Mouse (Mus musculus): ENCODE results near the gene Cnga4. TPM values are rescaled to one million over a fixed set of nuclear protein-coding genes. Genes with fewer than 3 reads are reported as not detected.

Cnga4 gene
- polyA plus RNA-seq, 1 experiment from 2014 or later, result 0.08 TPM

Other genes starting within 250 kb of the Cnga4 start
- gene Olfr684, start 240.9 kb upstream of the Cnga4 start, polyA plus RNA-seq (2016; fragmentation: Nextera tagmentation; extraction: Ambion mirVana), result not detected in 2 replicates
- not detected in 2 replicates for gene Olfr685, start 218.6 kb upstream of the Cnga4 start, polyA plus RNA-seq (2016; fragmentation: Nextera tagmentation; extraction: Ambion mirVana)
- not detected in 2 replicates for gene Olfr686, start 197.1 kb upstream of the Cnga4 start, polyA plus RNA-seq (2016; fragmentation: Nextera tagmentation; extraction: Ambion mirVana)
- not detected in 2 replicates for gene Olfr688, start 116.5 kb upstream of the Cnga4 start, polyA plus RNA-seq (2016; fragmentation: Nextera tagmentation; extraction: Ambion mirVana)
- gene Olfr689, start 93.4 kb upstream of the Cnga4 start, polyA plus RNA-seq (2016; fragmentation: Nextera tagmentation; extraction: Ambion mirVana), result not detected in 2 replicates
- gene Olfr690, start 70.5 kb upstream of the Cnga4 start, polyA plus RNA-seq (2016; fragmentation: Nextera tagmentation; extraction: Ambion mirVana), result not detected in 2 replicates
- gene Olfr691, start 62.3 kb upstream of the Cnga4 start, polyA plus RNA-seq (2016; fragmentation: Nextera tagmentation; extraction: Ambion mirVana), result not detected in 2 replicates
- not detected in 2 replicates for gene Olfr692, start 36.3 kb upstream of the Cnga4 start, polyA plus RNA-seq (2016; fragmentation: Nextera tagmentation; extraction: Ambion mirVana)
- not detected in 2 replicates for gene Gm5901, start 29.5 kb upstream of the Cnga4 start, polyA plus RNA-seq (2016; fragmentation: Nextera tagmentation; extraction: Ambion mirVana)
- gene Fam160a2, start 4.5 kb upstream of the Cnga4 start, polyA plus RNA-seq (2016; fragmentation: Nextera tagmentation; extraction: Ambion mirVana), result 46.1 and 47.6 TPM in 2 replicates
- gene Cckbr, start 21.2 kb downstream of the Cnga4 start, polyA plus RNA-seq (2016; fragmentation: Nextera tagmentation; extraction: Ambion mirVana), result 0.31 and 0.47 TPM in 2 replicates
- gene Cavin3, start 77.7 kb downstream of the Cnga4 start, polyA plus RNA-seq (2016; fragmentation: Nextera tagmentation; extraction: Ambion mirVana), result 36.7 and 40.0 TPM in 2 replicates
- 40.8 and 41.4 TPM in 2 replicates for gene Smpd1, start 149.8 kb downstream of the Cnga4 start, polyA plus RNA-seq (2016; fragmentation: Nextera tagmentation; extraction: Ambion mirVana)
- 77.5 and 84.7 TPM in 2 replicates for gene Apbb1, start 177.1 kb downstream of the Cnga4 start, polyA plus RNA-seq (2016; fragmentation: Nextera tagmentation; extraction: Ambion mirVana)
- gene Hpx, start 195.6 kb downstream of the Cnga4 start, polyA plus RNA-seq (2016; fragmentation: Nextera tagmentation; extraction: Ambion mirVana), result 0.52 and 0.59 TPM in 2 replicates
- gene Trim3, start 229.0 kb downstream of the Cnga4 start, polyA plus RNA-seq (2016; fragmentation: Nextera tagmentation; extraction: Ambion mirVana), result 44.0 and 45.9 TPM in 2 replicates
- 154 and 170 TPM in 2 replicates for gene Timm10b, start 235.5 kb downstream of the Cnga4 start, polyA plus RNA-seq (2016; fragmentation: Nextera tagmentation; extraction: Ambion mirVana)
- 75.0 and 85.3 TPM in 2 replicates for gene Arfip2, start 235.8 kb downstream of the Cnga4 start, polyA plus RNA-seq (2016; fragmentation: Nextera tagmentation; extraction: Ambion mirVana)
- 4.5 and 18.1 TPM in 2 replicates for gene Gm45799, start 236.0 kb downstream of the Cnga4 start, polyA plus RNA-seq (2016; fragmentation: Nextera tagmentation; extraction: Ambion mirVana)
- gene Dnhd1, start 246.3 kb downstream of the Cnga4 start, polyA plus RNA-seq (2016; fragmentation: Nextera tagmentation; extraction: Ambion mirVana), result 1.0 and 1.5 TPM in 2 replicates

Data from embryonic facial prominence, embryonic 12.5 days (tissue).